Mouse (Mus musculus) heart, adult 9 months (tissue): ENCODE measurements around the gene Asb14.
"Not testable (repeated sequence)": the region's sequence is repeated elsewhere in the genome, so short reads cannot be mapped to it uniquely, and the experiment has no call there.

Experiments used
- DNase-seq, 2 experiments: peaks; one replicate each; pipeline ENCODE4 v3.0.0; 2022; ENCODE audit warnings: low spot score in 2 of 2

The Asb14 gene

DNA sequence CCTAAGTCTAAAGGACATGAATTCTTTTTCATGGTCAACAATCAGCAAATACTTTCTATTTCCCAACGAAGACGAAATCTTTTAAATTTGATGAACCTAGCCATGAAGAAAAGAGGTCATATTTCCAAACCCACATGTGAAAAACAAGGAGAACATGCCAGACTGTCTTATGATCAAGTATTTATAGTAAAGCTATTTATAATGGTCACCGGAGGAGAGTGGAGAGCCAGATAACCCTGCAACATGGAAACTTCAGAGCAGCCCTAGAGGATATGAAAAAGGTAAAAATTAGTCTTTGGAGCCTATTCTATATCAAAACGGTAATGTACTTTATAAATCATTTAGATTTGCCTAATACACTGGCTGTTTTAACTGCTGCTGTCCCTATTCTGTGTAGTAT, at the start of gene Asb14:
Gene Asb14 (plus strand): TSS at position 166 of the 400 bp plus-strand sequence.
- DNase-seq = peak; percentile 12 to 13

DNA sequence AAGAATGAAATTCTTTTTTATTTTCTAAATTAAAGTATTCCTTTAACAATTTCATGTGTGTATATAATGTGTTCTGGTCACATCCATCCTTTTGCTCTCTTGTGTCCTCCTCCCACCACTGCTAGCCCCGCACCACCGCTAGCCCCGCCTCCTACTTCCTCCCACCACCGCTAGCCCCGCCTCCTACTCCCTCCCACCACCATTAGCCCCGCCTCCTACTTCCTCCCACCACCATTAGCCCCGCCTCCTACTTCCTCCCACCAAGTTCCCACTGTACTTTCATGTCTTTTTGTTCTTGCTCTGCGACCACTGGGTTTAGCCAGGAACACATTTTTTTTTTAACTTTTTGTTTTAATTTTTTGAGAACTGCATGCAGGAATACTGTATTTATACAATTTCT, 41.3 kb upstream of the Asb14 start:
- DNase-seq = no peak

DNA sequence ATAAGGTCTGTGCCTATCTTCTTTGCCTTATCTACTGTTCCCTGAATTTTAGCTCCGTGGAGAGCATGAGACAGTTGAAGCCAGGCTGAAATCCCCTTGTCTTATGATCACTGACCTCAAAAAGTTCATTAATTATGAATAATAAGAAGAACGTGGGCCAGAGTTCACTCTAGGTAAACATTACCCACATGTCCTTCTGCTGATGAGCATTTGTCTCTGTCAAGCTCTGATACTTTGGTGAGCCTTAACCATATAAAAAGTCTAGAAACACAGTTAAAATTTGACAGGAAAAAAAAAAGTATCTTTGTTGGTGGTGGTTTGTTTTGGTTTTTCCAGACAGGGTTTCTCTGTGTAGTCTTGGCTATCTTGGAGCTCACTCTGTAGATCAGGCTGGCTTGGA, 40.3 kb upstream of the Asb14 start:
- no peak for DNase-seq

DNA sequence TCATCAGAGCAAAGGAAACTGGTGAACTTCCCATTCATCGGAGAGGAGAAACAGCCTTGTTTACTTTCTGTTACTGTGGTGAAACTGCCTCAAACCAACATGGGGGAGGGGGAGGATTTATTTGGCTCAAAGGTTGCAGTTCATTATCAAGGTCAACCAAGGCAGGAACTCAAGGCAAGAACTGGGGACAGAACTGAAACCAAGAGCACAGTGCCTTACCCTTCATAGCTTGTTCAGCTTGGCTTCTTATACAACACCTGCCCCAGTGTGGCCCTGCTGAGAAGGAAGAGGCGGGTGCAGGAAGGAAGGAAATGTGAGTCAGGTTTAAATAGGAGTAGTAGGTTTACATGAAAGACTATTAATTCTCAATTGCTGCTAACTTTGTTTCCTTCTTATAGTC, 36.0 kb upstream of the Asb14 start:
- DNase-seq = peak; percentile 45 to 56

DNA sequence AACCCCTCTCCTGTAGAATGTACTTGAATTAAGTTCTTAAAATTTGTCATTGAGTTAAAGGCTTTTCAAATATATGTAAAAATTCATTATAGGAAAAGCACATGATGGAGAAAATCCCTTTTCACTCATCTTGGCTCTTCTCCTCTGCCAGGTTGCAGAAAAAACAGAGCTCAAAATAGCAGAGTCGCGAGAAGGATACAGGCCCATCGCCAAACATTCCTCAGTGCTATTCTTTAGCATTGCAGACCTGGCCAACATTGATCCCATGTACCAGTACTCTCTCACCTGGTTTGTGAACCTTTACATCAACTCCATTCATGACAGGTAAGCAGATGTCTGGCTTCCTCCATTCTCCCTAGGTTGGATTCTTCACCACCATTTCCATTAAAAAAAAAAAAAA, 35.3 kb upstream of the Asb14 start:
- peak; percentile 12 to 30 for DNase-seq

DNA sequence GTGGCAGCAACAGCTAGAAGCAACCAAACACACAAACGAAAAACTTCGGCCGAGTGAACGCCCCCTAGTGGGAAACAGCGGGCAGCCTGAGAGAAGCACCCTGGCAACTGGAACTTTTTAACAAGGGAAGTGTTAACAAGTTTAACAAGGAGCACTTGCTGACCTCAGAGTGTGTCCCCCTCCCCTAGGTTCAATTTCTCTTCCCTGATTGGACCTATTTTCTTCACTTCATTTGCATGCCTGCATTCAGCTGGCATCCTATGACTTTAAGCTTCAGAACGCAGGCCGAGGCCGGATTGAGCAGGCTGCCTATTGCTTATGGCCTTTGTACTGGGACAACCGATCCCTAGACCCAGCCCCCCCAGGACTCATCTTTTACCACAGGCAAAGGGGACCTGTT, 27.0 kb upstream of the Asb14 start:
- DNase-seq = no peak

DNA sequence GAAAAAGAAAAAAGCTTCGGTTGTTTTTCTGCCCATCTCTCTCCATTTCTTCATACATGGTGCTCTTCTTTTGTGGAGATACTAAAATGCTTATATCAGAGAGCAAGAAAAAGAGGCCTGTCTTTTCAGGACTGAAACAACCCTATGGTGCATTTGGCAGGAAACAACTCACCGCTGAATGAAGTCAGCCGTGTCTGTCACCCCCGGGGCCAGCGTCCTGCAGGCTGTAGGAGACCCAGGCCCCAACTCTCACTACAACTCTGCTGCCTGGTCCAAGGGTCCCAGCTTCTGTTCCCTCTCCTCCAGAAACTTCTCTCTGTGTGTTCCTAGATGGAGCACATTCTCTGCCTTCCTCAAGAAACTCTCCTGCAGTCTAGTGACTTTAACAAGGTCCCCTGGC, 26.1 kb upstream of the Asb14 start:
- no peak for DNase-seq

DNA sequence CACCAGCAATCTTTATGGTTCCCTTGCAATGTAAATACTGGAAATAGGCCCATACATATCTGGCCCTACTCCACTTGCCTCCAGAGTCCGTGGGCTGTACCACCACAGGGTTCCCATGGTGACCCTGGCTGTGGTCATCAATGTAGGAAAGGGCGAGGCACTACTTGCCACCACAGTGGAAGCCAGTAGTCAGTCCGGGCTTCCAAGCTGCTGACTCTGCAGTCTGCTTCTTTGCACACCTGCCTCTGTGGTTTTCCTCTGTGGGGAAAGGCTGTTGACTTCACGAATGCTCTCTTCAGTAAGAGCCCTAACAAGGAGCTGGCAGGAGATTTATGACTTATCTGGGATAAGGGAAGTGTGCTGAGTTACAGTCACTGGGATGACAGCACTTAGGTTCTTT, 15.6 kb upstream of the Asb14 start:
- DNase-seq = no peak

DNA sequence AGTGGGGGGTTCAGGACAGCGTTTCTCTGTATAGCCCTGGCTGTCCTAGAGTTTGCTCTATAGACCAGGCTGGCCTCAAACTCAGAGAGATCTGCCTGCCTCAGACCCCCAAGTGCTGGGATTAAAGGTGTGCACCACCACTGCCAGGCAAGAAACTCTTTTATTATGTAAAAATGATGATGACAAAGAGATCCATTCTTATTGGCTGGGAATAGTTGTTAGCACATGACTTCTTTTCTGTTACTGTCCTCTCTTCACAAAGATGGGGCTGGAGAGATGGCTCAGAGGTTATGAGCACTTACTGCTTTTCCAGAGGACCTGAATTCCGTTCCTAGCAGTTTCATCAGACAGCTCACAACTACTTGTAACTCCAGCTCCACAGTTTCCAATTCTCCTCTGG, 14.4 kb upstream of the Asb14 start:
- no peak for DNase-seq

DNA sequence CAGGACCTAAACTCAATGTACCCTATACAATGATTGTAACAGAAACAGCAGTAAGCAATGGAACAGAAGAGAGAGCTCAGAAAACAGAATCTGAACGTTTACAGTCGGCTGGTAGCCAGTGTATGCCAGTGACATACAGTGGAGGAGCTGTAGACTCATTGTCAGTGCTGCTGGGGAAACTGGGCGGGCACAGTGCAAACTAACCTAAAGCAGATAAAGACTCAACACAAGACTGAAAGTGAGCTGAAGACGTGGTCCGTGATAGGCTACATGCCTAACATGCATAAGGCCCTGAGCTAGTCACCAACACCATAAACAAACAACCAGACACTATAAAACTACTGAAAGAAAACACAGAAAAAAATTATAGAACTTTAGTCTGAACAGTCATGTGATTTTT, 12.7 kb upstream of the Asb14 start:
- no peak for DNase-seq

DNA sequence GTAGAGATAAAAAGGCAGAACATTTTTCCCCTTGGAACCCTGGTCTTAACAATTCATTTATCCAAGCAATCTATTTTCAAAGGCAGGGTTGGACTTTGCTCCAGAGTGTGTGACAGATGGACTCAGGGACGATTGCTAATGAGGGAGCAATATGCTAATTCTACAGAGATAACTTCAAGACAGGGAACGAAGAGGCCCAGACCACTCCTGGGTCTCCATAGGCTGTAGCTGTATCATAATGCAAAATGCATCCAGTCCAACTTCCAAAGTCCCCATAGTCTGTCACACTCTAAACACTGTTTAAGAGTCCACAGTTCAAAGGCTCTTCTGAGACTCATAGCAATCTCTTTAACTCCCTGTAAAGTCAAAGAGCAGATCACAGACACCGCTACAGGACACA, 7.1 kb upstream of the Asb14 start:
- no peak for DNase-seq

DNA sequence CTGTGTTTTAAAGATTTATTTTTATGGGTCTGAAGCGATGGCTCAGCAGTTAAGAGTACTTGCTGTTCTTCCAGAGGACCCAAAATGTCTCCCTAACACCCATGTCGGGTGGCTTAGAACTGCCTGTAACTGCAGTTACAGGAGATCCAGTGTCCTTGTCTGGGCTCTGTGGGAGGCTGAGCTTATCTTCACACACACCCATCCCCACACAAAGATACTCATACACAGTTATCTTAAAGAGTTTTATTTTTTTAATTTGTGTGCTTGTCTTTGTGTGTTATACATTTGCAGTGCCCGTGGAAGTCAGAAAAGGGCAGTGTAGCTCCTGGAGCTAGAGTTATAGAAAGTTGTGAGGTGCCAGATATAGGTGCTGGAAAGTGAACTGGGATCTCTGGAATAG, 3.6 kb upstream of the Asb14 start:
- no peak for DNase-seq

DNA sequence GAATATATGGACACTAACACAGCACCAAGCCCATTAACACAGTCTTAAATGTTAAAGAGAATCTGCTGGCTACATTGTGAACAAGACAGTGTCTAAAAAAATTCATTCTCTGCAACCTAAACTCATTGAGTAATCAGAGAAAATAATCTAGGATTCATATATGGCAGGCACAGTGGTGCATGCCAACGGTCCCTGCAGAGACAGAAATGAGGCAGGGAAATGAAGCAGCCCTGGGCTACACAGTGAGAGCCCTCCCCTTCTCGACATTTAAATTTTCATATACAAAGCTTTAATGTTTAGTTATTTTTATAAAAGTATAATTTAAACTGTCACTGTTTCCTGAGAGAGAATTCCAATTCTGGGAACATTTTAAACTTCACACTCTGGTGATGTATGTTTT, 5.1 kb downstream of the Asb14 start:
- no peak for DNase-seq

DNA sequence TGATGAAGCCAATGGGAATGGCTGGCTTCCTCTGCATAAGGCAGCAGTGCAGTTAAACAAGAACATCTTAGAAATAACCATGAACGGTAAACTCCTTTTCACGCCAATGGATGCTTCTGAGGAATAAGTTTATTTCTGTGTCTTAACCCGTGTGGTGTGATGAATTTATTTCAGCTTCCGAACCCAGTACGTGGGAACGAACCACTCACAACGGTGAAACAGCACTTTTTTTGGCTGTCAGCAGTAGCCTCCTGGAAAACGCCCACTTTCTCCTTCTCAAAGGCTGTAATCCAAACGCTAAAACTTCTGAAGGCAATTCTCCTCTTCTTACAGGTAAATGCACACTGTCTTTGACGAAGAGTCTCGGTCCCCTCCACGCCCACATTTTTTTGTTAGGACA, 6.5 kb downstream of the Asb14 start:
- no peak for DNase-seq

DNA sequence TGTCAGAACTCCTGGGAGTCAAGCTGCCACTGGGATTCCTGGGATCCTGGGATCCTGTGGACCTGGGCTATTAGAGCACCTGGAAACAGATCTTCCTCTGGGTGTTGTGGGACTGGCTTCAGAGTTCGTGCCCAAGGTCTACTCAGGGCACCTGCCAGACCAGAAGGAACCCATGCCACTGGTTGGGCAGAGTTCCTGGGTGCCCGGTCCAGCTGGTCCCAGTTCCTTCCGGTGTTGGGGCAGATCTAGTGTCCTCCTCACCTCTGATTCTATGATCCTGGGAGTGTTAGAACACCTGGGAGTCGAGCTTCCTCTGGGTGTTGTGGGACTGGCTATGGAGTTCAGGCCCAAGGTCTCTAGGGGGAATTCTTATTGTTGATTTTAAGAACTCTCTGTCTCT, 13.0 kb downstream of the Asb14 start:
- no peak for DNase-seq

DNA sequence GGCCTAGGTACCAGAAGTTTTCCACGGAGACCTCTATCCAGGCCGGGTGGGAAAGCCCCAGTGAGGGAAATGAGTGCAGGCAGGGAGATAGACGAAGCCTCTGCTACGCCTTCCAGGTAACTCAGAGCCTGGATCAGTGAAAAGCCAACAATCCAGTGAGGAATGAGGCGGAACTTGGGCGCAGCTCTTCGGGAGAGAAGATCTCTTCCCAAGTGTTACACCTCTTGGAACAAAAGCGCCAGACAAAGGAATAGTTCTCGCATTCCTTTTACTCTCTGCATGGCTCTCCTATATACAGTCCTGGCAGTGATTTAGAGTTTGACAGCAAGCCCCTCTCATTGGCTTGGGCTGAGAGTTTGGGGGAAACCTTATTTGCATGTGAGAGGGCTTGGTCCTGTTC, 16.1 kb downstream of the Asb14 start:
- DNase-seq = not testable (repeated sequence)

DNA sequence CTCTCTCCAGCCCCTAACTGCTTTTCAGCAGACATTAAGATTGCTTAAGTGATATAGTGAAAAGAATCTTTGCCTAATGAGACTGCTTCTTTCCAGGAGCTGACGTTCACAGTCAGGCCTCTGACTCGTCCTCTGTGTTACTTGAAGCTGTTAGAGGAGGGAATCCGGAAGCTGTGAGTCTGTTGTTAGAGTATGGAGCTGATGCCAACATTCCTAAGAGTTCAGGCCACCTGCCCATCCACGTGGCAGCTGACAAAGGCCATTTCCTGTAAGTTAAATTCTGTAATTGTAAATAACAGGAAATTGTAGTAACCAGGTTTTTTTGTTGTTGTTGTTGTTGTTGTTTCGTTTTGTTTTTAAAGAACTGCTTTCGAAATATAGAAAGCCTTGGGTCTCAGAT, 16.8 kb downstream of the Asb14 start:
- peak; percentile 50 to 52 for DNase-seq

DNA sequence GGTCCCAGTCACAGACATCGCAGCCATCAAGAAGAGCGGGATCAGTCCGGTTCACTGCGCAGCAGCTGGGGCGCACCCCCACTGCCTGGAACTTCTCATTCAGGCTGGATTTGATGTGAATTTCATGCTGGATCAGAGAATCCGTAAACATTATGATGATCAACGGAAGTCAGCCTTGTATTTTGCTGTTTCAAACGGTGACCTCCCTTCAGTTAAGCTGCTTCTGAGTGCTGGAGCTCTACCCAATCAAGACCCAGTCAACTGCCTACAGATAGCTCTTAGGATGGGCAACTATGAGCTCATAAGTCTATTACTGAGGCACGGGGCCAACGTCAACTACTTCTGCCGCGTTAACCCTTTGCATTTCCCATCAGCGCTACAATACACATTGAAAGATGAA, 17.5 kb downstream of the Asb14 start:
- no peak for DNase-seq

DNA sequence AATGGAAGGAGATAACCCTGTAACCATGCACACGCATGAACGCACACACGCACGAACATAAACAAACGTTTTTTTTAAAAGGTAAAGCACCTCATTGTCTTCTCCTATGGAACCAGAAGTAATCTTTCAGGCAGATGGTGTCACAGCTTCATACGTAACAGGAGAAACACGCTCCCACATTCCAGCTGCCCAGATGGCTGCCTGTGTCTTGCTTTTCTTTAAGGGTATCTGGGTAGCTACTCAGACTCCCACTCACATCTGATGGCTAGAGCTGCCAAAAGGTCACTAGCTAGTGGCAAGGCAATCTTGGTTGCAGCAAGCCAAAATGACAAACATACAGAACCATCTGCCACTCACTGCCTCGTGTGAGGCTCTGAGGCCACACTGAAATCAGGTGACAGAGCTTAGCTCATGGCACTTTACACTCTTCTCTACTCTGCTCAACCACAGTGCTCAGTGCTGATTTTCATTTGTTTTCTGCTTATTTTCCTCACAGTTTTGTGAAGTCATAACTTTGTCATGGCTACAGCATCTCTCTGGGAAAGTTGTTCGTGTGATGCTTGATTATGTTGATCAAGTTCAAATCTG, 19.4 kb downstream of the Asb14 start:
- DNase-seq = no peak

DNA sequence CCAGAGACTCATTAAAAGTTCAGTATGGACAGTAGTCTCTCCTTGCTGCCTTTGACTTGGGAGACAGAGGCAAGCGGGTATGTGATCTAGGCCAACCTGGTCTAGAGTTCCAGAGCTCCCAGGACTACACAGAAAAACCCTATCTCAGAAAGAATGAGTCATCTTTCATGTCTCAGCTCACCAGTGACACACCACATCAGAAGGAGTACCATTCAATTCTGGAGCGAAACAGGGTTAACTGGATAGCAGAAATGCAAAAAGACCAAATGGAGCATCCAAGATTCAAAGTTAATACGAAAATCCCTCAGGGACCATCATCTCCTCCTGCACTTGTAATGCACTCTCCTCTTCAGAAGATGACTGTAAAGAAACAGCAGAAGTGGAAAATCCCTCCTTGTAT, 25.0 kb downstream of the Asb14 start:
- no peak for DNase-seq

DNA sequence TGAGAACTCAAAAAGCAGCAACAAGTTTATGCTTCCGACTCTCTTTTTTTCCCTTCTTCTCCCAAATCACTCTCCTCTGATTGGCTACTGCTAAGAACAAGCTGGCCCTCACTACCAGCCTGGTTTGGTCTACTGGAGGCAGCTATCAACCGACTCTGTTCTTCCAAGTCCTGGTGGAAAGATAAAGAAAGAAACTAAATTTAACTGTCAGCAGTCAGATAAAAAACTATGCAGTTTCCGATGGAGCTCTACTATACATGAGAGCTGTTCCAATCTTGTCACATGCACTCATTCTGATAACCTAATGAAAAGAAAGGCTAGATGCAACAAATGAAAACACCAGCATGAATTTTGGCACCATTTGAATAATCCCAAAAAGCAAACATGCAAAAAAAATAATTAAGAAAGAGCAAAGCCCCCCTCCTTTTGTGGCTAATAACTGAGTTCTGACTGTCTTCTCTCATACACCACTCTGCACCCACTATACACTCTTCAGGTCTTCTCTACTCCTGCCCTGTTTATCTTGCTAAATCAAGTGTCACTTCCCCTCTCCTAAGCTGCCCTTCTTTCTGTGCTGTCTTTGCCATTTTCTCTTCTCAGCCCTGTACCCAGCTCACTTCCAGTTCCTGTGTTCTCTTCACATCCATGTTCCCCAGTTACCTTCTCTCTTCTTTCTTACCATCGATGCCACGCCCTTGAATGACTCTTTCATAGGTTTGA, 29.5 kb downstream of the Asb14 start:
- DNase-seq = no peak

DNA sequence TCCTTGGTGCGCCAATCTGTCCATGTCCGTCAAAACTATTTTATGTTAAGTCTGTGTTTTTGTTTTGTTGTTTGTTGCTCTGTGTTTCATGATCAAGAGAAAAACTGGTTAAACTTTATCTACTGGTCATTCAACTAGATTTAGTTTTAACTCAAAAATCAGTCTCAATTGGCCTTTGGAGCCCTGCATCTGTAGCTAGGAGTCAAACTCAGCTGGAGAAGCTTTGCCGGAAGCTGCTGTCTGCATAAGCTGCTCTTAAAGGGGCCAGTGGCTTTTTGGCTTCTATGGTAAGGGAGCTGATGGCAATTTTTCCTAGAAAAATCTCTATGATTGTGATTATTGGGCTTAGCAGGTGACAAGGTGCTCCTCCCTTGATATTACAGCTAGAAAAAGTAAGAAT, 40.5 kb downstream of the Asb14 start:
- DNase-seq = no peak

DNA sequence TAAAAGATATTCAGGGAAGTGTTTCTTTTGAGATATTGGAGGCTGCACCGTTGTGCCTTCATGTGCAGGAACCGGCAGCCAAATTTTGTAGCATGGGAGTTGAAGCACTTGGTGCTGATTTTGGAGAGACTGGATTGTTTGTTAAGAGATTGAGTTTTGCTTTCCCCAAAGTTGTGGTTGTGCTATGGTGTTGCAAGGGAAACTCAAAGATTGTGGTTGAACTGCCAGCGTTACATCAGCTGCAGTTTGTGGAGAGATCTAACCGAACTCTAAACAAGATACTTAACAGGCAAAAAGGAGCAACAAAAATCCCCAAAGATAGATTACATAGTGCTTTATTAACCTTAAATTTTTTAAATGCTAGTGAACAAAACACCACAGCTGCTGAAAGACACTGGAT, 41.2 kb downstream of the Asb14 start:
- DNase-seq = no peak

DNA sequence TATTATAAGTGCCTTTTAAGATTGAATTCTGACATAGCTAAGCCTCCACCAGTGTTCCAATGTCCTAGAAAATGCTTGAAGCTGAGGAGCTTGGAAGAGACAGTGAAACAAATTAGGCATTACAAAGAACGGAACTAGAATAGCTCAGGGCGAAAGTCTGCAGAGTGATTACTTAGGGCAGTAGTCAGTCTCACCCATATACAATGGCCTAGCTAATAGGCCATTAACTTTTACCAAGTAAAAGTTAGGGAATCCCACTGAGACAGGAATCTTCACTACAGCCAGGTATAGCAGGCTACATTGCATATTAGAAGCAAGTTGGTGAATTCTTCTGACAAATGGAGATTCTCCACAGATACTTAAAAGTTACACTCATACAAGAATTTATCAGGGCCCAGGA, 61.8 kb downstream of the Asb14 start:
- not testable (repeated sequence) for DNase-seq
